Mouse (Mus musculus) lung, postnatal 0 days (tissue): ENCODE data around the gene Crygn.

Experiments
- CTCF ChIP-seq: IDR thresholded peaks from 2 replicates; pipeline ENCODE4 v1.5.1; 2016; ENCODE audit warnings: antibody characterized with exemption, mild to moderate bottlenecking
- EP300 ChIP-seq: IDR thresholded peaks from 2 replicates; pipeline ENCODE4 v1.6.1; 2016; ENCODE audit warnings: antibody characterized with exemption, mild to moderate bottlenecking, control low read depth

DNA sequence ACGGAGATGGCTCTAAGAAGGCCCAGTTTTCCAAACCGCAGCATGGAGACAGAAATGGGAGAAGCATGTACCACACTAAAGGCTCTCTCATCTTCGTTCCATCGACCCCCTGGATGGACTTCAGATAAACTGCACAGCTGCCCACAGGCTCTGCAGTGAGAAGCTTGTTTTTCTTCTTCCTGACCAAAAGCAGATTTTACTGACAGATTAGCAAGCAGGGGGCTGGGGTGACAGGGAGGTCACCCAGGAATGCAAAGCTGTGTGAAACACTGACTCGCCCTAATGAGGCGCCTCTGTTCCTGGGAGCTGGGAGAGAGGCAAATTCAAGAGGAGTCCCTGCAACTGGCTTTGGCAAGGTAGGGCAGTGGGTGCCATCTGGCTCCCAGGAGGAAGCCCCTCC lies 10.3 kb downstream of the Crygn start:
- TF ChIP-seq CTCF, result no peak
- TF ChIP-seq EP300, result no peak
